Mouse (Mus musculus): ENCODE results near the gene Myo18a. TPM values are rescaled to one million over a fixed set of nuclear protein-coding genes. Genes with fewer than 3 reads are reported as not detected.

The Myo18a gene
- total RNA-seq, 2 experiments from 2014 or later, result 150 to 167 TPM

DNA sequence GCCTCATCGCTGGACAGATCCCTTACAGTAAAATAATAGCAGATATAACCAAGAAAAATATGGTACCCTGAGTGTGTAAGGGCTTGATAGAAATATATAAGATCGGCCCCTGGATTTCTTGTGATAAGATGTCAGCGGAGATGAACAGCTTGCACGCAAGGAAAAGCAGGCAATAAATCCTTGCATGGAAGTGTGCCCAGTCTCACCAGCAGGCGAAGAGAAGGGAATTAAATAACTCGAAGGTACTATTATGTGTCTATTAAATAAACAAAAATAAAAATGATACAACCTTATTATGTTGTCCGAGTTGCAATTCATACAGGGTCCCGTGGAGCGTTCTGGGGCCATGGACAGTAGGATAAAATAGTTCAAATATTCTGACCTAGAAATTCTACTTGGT, 133.0 kb downstream of the Myo18a start:
- DNase-seq (ENCODE audit: low spot score in 2 of 2), result no peak

DNA sequence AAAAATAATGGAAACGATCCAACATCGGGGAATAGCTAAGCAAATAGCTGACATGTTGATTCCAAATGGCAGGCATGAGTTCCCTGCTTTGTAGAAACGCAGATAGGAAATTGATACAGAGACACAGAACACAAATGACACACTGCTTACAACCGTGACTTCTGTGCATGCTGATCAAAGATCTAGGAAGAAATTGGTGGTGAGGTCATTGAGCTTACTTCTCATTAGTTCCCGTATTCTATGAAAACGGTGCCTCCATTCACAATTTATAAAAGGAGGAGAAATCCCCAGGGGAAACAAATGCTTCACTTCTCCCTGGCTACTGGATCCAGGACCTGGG, 133.4 kb downstream of the Myo18a start:
- DNase-seq (ENCODE audit: low spot score in 2 of 2), result no peak

DNA sequence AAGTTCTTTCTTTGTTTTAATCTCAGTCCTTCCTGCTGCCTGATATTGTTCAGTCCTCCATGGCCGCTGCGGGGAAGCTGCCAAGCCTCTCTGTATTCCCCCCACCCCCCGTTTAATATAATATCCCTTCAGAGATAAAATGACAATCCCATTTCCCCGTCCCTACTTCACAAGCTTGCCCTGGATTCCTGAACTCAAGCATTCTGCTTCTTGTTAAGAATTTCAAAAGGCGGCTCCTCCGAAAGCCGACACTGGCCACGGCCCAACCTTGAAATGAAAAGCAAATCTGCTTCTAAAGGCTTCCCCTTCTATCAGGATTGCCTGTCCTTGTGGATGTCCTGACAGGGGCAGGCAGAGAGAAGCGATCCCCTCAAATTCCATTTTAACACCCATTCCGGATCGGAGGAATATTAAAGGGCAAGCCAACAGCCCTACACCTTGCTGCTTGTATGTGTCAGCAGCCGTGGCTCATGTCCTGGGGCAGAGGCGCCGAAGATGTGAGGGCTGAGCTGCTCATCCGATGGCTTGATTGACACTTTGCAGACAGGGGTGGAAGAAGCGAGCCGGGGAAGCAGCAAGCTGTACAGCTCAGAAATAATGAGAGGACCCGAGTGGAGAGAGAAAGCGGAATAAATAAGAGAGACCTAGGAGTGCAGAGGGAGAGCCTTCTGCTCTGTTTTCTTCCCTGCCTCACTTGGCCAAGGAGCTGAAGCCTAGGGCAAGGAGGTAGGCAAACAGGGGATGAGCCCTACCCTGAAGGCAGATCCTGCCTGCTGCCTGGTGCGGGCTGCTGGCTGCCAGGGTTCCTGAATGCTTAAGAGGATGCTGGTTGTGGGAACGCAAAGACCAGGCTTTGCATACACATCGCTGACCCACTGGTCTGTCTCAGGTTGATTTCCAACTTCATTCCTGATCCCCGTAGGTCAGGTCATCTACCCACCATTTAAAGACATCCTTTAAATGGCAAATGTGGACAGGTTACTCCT, 134.1 kb downstream of the Myo18a start:
- DNase-seq (ENCODE audit: low spot score in 2 of 2), result peak; percentile 43 to 48

DNA sequence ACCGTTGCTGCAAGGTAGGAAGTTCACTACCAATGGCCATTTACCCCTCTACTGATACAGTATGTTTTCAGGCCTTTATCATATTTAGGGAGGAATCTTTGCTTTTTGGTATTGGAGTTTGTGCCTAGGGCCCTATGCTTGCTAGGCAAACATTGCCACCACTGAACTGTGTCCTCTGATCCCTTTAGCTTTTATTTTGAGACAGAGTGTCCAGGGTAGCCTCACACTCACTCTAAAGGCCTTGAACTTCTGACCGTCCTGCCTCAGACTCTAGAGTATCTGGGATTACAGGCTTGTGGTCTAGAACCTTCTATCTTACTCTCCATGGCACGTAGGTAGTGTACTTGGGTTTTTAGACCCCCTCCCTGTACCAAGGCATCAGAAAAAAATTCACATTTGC, 137.1 kb downstream of the Myo18a start:
- no peak for DNase-seq (ENCODE audit: low spot score in 2 of 2)

DNA sequence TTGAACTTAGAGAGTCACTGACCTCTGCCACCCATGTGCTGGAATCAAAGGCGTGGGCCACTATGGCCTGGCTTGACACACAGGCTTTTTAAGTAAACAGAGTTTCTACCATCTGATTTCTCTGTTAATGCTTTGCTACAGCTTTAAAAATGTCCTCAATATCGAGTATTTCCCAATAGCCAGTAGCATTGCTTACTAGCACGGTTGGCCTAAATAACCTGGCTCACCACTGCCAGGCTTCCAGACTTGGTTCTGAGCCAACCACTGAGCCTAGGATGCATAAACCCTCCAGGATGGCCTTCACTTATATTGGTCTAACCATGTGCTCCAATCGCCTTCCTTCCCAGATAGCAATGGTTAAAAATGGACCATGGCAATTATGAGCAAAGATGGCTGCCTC, 137.7 kb downstream of the Myo18a start:
- no peak for DNase-seq (ENCODE audit: low spot score in 2 of 2)

DNA sequence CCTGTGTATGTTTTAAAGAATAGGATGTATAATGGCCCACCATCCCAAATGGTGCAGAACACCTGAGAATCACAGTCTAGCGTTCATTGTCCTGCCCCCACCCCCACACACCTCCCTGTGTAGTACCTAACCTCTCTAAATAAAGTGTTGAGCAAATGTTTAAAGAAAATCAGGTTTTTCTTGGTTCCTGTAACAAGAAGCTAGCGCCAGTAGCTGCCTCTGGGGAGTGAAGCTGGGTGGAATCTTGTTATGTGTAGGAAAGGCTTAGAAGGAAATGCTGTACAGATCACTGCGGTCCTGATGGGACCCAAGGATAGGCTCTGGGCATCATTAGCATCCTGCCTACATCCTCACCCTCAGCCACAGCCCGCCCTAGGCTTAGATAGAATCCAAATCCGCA, 138.3 kb downstream of the Myo18a start:
- no peak for DNase-seq (ENCODE audit: low spot score in 2 of 2)

DNA sequence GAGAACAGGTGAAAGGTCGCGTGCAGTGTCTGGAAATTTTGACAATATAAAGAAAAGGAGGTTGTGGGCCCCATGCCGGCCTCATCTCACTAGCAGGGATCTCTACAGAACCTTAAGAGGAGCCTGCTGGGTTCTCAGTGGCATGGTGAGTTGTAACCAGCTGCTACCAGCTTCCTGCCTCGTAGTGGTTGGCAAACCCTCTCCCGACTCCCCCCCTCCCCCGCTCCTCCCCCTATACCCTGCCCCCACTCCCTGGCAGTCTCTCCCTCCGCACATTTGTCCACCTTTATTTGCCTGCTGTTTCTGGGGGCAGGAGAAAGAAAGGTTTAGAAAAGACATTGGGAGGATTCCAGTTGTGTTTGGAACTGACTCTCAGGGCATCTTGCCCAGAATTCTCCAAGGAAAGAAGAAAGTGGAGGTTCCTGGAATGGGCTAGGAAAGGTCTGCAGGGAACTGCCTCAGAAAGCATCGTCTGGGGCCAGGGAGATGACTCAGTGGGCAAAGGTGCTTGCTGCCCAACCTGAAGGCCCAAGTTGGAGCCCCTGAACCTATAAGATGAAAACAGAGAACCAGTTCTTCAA, 138.8 kb downstream of the Myo18a start:
- DNase-seq (ENCODE audit: low spot score in 2 of 2), result no peak

DNA sequence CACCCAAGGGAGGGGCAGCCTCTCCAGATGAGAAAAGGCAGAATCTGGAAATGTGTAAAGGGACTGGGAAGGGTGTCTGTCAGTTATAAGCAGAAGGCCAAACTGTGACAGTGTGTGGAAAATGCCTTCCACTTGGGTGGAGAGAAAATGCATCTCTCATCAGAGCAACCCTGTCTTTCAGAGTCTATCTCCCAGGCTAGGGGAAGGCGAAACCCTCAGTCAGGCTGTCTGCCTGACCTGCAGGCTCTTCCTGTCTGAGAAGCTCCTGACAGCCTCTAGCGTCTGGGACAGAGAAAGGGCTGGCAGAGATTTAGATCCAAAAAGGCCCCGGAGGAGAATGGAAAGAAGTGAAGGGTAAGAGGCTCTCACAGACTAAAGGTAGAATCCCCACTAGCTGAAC, 140.7 kb downstream of the Myo18a start:
- no peak for DNase-seq (ENCODE audit: low spot score in 2 of 2)

DNA sequence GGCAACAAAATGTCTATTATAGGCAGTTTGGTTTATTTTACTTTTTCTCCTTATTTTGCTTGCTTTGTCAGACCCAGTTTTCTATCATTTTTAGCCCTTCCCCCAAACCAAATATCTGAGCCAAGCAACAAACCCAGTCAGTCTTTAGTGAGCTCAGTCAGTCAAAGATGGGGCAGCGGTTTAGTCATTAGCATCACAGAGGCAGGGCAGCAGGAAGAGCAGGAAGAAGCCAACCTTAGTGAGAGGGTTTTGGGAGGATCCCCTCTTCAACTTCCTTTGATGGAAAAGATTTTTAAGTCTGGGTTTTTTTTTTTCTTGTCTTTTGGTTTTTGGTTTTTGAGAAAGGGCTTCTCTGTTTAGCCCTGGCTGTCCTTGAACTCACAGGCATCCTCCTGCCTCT, 141.7 kb downstream of the Myo18a start:
- DNase-seq (ENCODE audit: low spot score in 2 of 2), result no peak

DNA sequence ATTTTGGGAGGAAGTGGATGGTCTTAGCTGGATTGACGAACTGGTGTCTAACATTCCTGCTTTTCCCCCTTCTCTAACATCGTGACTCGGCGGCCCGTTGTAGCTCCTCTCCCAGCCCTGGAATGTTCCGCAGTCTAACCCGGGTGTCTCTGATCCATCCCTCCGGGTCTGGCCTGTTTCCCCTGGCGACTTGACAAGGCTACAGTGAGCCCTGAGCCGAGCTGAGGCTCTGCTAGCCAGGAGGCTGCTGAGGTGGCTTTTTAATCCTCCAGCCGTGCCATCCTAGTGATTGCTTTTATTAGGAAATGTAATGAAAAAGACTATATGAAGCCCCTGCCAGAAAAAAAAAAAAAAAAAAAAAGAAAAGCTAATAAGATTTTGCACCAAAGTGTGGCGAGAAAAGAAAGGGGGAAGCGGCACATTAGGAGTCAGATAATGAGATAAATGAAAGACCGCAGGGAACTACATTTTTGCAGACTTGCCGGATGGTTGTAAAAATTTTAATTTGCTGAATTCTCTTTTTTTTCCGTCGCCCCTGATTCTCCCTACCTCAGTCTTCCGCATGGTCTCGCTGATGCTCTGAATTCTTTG, 143.1 kb downstream of the Myo18a start:
- peak; percentile 58 to 65 for DNase-seq (ENCODE audit: low spot score in 2 of 2)

DNA sequence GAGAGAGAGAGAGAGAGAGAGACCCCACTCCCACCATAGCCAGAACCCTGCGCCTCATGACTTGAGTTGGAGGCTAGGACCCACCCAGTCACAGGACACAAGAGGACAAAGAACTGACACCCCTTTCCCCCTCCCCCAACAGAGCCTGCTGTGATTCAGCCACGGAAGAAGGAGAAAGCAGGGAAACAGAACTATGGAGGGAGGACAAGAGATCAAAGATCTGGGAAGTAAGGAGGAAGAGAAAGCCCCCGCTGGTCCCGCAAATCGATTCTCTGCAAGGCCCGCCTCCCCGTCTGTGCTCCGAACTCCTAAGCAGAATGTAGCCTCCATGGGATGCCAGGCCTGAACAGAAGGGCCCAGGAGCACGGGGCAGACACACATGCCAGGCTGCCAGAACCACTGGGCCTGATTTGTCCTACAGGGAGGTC, 143.7 kb downstream of the Myo18a start:
- peak; percentile 43 to 55 for DNase-seq (ENCODE audit: low spot score in 2 of 2)

DNA sequence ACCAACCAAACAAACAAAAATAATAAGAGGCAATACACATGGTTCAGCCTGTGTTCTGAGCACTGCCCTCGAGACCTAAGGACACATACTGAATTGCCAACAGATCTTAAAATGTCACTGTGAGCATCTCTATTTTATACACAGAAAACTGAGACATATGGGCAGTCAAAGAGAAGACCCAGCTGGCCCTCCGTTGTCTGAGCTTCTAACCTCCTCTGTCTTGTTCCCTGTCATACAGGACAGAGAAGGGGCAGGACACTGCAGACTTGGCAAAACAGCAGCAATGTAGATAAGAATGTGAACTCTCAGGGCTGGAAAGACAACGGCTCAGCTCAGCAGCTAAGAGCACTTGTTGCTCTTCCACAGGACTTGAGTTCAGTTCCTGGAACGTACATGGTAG, 145.4 kb downstream of the Myo18a start:
- no peak for DNase-seq (ENCODE audit: low spot score in 2 of 2)

DNA sequence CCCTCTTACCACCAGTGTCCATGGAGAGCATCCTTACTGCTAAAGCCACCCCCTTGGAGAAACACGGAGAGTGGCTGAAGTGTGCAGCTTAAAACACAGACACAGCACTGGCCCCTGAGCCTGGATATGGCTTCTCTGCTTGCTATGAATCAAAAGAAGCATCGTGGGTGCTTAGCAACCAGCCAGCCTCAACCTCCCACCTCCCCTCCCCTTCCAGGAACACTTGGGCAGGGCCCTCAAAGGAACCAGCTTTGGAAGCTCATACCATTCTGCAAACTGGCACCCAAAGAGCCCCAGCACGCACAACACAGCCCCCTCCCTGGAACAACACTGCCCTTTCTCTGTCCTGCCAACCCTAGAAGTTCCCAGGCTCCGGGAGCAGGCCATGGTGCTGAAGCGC, 146.3 kb downstream of the Myo18a start:
- DNase-seq (ENCODE audit: low spot score in 2 of 2), result no peak

DNA sequence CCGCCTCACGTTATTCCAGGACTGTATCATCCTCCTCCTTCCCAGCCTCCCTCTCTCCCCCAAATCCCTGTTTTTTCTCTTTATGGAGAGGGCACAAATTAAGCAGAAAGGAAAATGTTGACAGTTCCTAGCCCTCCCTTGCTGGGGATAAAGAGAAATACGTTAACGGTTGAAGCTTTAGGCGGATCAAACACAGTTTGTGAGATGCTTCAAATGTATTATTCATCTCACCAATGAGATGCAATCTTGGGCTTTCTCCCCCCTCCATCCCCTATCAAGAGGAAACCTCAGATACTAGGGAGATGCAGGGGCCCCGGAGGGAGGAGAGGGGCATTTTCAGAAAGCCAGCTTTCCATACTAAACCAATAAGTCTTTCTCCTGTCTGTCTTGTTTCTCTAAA, 146.7 kb downstream of the Myo18a start:
- DNase-seq (ENCODE audit: low spot score in 2 of 2), result no peak

DNA sequence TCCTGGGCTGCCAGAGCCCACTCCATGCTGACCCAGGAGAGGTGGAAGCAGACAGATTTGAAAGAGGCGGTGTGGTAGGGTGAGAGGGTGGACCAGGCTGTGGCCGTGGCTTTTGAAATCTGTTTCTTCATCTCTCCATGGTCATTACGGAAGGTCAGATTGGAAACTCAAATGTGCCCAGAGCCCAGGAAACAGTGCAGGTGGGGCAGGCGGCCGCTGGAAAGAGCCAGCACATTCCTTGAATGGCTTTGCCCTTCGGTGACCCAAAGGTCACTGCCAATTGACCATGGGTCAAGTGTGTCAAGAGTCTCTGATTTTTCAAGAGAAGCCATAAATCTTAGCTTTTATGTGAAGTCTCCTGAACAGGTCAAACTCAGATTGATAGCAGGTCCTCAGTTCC, 150.5 kb downstream of the Myo18a start:
- DNase-seq (ENCODE audit: low spot score in 2 of 2), result no peak

DNA sequence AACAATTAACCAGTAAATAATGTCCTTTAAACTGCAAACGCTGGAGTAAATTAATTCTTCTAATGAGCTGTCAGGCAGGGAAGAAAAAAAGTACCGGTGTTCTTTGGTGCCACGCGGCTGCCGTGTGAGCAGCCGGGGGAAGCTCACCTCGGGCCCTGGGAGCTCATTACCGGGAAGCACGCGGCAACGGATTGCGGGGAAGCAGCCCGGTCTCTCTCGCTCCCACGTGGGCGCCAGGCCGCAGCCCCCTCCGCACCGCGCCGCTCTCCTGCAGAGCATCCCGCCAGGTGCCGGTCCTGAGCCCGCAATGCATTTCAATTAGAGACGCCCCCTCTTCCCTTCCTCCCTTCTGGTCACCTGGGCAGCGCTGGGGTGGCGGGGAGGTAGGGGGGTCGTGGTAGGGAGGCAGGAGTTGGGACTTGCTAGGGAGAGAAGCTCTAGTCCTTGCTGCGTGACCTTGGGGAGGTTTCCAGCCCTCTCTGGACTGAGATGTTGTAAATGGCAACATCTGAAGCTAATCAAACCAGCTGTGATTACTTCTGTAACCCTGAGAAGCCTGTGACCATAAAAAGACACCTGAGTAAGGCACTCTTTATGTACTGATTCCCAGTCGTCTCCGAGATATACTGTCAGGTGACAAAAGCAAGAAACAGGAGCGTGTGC, 151.7 kb downstream of the Myo18a start:
- DNase-seq (ENCODE audit: low spot score in 2 of 2), result no peak

Other genes with a start within 250 kb of the Myo18a start
- gene Abhd15, start 248.1 kb upstream of the Myo18a start, total RNA-seq (2021), result 1 to 10 TPM; 1.1 to 1.2 TPM
- gene Trp53i13, start 247.3 kb upstream of the Myo18a start, total RNA-seq (2021), result 1 to 10 TPM; 6.5 to 7.9 TPM
- gene Gm10392, start 244.0 kb upstream of the Myo18a start, total RNA-seq (2021), result not detected
- 100 to 1,000 TPM; 107 to 118 TPM for gene Taok1, start 155.4 kb upstream of the Myo18a start, total RNA-seq (2021)
- gene Nufip2, start 77.1 kb upstream of the Myo18a start, total RNA-seq (2021), result 10 to 100 TPM; 76.1 to 85.3 TPM
- under 1 TPM; 0.45 to 0.87 TPM for gene Cryba1, start 38.0 kb upstream of the Myo18a start, total RNA-seq (2021)
- not detected for gene Gm10277, start 24.5 kb downstream of the Myo18a start, total RNA-seq (2021)
- 1 to 10 TPM; 1.5 to 1.9 TPM for gene Pipox, start 130.8 kb downstream of the Myo18a start, total RNA-seq (2021)
- gene Sez6, start 167.6 kb downstream of the Myo18a start, total RNA-seq (2021), result 100 to 1,000 TPM; 215 to 221 TPM
- gene Phf12, start 219.5 kb downstream of the Myo18a start, total RNA-seq (2021), result 10 to 100 TPM; 47.1 to 49.2 TPM

All from layer of hippocampus, postnatal 10 days (tissue).